Mouse (Mus musculus): Measurements from ENCODE around the gene Olfr885. TPM values are rescaled to one million over a fixed set of nuclear protein-coding genes. Genes with fewer than 3 reads are reported as not detected.

Gene Olfr885
- not detected for polyA plus RNA-seq (2012; fragmentation: generic; extraction: Trizol)

GRCm38 (mm10) chr9:38061022-38061421, at the start of gene Olfr885:
Gene Olfr885 (plus strand): TSS chr9:38061322.

GRCm38 (mm10) chr9:38025508-38025907, 35.6 kb upstream of the Olfr885 start, which contains the start of gene Olfr883:
Gene Olfr883 (plus strand): TSS chr9:38025808.

GRCm38 (mm10) chr9:38046255-38046654, 14.9 kb upstream of the Olfr885 start, which contains the start of gene Olfr884:
Gene Olfr884 (plus strand): TSS chr9:38046555.

GRCm38 (mm10) chr9:38083772-38084171, 22.6 kb downstream of the Olfr885 start, which contains the start of gene Olfr887:
Gene Olfr887 (plus strand): TSS chr9:38084072.

GRCm38 (mm10) chr9:38107828-38108227, 46.7 kb downstream of the Olfr885 start, which contains the start of gene Olfr888:
Gene Olfr888 (plus strand): TSS chr9:38108128.

Other genes starting within 250 kb of the Olfr885 start
- not detected for gene Olfr877, start 207.1 kb upstream of the Olfr885 start, polyA plus RNA-seq (2012; fragmentation: generic; extraction: Trizol)
- gene Olfr145, start 164.6 kb upstream of the Olfr885 start, polyA plus RNA-seq (2012; fragmentation: generic; extraction: Trizol) = not detected
- not detected for gene Olfr878, start 143.5 kb upstream of the Olfr885 start, polyA plus RNA-seq (2012; fragmentation: generic; extraction: Trizol)
- gene Olfr881, start 69.5 kb upstream of the Olfr885 start, polyA plus RNA-seq (2012; fragmentation: generic; extraction: Trizol) = not detected
- gene Olfr883, start 35.5 kb upstream of the Olfr885 start, polyA plus RNA-seq (2012; fragmentation: generic; extraction: Trizol) = not detected
- not detected for gene Olfr884, start 14.8 kb upstream of the Olfr885 start, polyA plus RNA-seq (2012; fragmentation: generic; extraction: Trizol)
- not detected for gene Olfr887, start 22.8 kb downstream of the Olfr885 start, polyA plus RNA-seq (2012; fragmentation: generic; extraction: Trizol)
- gene Olfr888, start 46.8 kb downstream of the Olfr885 start, polyA plus RNA-seq (2012; fragmentation: generic; extraction: Trizol) = not detected
- under 1 TPM; 0.01 to 0.06 TPM for gene Olfr889, start 53.9 kb downstream of the Olfr885 start, polyA plus RNA-seq (2012; fragmentation: generic; extraction: Trizol)
- gene Olfr890, start 81.2 kb downstream of the Olfr885 start, polyA plus RNA-seq (2012; fragmentation: generic; extraction: Trizol) = not detected
- not detected for gene Olfr891, start 119.5 kb downstream of the Olfr885 start, polyA plus RNA-seq (2012; fragmentation: generic; extraction: Trizol)
- not detected for gene Olfr893, start 147.0 kb downstream of the Olfr885 start, polyA plus RNA-seq (2012; fragmentation: generic; extraction: Trizol)
- gene Olfr894, start 156.7 kb downstream of the Olfr885 start, polyA plus RNA-seq (2012; fragmentation: generic; extraction: Trizol) = not detected
- not detected for gene Olfr143, start 191.5 kb downstream of the Olfr885 start, polyA plus RNA-seq (2012; fragmentation: generic; extraction: Trizol)
- not detected for gene Olfr895, start 206.5 kb downstream of the Olfr885 start, polyA plus RNA-seq (2012; fragmentation: generic; extraction: Trizol)
- gene Olfr896-ps1, start 229.8 kb downstream of the Olfr885 start, polyA plus RNA-seq (2012; fragmentation: generic; extraction: Trizol) = not detected